Mouse (Mus musculus): ENCODE data around the gene Apol9b.

DNA sequence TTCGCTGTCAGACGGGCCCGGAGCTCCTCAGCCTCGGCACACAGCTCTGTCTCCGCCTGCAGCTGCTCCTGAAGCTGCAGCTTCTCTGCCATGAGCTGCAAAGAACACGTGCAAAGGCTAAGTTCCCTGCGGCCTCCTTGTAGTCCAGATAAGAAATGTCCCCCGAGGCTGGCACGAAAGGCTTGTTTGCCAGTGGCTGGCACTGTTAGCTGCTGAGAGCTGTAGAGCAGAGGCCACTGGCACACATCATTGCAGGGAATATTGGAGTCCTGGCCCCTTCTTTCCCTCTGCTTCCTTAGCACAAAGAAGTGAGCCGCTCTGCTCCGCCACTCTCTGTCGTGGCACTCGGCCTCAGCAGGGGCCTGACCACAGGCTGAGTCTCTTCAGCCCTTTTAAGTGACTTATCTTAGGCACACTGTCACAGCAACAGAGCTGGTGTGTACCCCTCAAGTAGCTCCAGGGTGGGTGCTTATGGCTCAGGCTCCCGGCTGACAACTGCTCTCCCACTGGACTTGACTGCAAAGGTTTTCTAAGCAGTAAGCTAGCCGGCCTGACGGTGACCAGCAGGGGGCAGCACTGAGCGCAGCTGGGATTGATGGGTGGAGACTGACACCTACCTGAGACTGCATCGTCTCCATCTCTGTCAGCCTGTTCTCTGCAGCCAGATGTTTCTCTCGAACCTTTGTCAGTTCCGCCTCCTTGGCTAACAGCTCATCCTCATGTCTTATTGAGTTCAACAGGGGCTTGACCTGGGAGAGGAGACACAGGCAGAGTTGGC, 46.5 kb downstream of the Apol9b start:
- TF ChIP-seq CTCF (IDR thresholded peaks at IDR 0.05; ENCODE audit: borderline replicate concordance, extremely low read depth, insufficient read depth, insufficient read length) (peak; percentile 99), POLR2A (IDR thresholded peaks at IDR 0.05; ENCODE audit: borderline replicate concordance, extremely low read depth, insufficient read depth, insufficient read length, poor library complexity, severe bottlenecking) (no peak)
